Mouse (Mus musculus) frontal cortex, postnatal 14 days (tissue): ENCODE results near the gene Slc24a3.
A peak's percentile ranks its signal among the peaks of the same experiment; 100 is the strongest.

ENCODE experiments used
- DNase-seq, 2 experiments: peaks; one replicate each; pipeline ENCODE4 v3.0.0; 2022; ENCODE audit warnings: low spot score in 2 of 2

Slc24a3 gene

GRCm38 (mm10) chr2:145683536-145683935, 516.0 kb downstream of the Slc24a3 start:
- no peak for DNase-seq

GRCm38 (mm10) chr2:145684151-145684550, 516.6 kb downstream of the Slc24a3 start:
- DNase-seq: peak; percentile 16 to 21

GRCm38 (mm10) chr2:145684891-145685290, 517.3 kb downstream of the Slc24a3 start:
- no peak for DNase-seq

- no peak for DNase-seq
Observed at GRCm38 (mm10) chr2:145686017-145686416, 518.5 kb downstream of the Slc24a3 start.

GRCm38 (mm10) chr2:145691367-145692009, 523.9 kb downstream of the Slc24a3 start:
- DNase-seq: no peak
